Mouse (Mus musculus) spleen, adult 2 months (tissue): ENCODE measurements around the gene Olfml3.

Experiments
- CTCF ChIP-seq: fragments of 200-500 bp; IDR thresholded peaks from 2 replicates; pipeline ENCODE4 v1.5.1; 2011; ENCODE audit warnings: mild to moderate bottlenecking, inconsistent platforms; ENCODE audit not compliant: insufficient read depth, insufficient read length, insufficient replicate concordance; ENCODE audit errors: extremely low read depth
- POLR2A ChIP-seq: fragments of 200-500 bp; IDR thresholded peaks from 2 replicates; pipeline ENCODE4 v1.6.1; 2011; ENCODE audit warnings: low read depth, low read length, inconsistent platforms

DNA sequence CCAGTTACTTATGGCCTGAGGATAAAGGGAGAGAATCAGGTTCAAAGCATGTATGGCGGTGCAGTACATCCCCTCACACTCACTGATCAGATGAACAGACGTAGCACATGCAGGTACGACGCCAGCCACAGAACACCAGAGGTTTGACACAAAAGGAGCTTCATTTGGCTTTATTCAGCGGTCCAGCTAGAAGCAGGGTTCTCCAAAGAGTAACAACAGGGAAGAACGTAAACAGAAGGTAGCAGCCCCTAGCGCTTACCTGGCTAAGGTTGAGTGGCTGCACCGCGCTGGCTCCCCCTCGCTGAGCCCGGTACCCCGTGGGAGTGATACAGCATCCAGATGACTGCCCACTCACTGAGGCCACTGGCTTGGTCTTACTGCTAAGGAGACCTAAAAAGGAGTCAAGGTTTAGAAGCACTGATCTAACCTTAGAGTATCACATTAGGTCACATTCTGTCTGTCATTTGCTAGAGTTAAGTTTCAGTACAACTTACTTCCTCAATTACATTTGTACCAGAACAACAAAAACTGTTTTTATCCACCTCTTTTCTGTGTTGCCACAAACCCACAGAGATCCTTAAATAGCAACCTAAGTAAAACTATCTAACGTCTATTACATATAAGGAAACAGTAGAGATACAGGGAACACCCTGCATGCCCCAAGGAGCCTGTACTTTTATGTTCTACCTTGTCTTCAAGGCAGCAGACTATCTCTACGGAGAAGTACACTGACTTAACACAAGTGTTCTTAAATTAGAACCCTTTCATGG, 7.4 kb upstream of the Olfml3 start:
- TF ChIP-seq CTCF = no peak
- no peak for TF ChIP-seq POLR2A
